Mouse (Mus musculus) erythroid progenitor cell, adult 5-6 weeks (primary cell): ENCODE data around the gene Tgoln1. TPM values are rescaled to one million over a fixed set of nuclear protein-coding genes. Genes with fewer than 3 reads are reported as not detected.

Experiments used
- ATAC-seq: replicated peaks from 2 replicates; pipeline ENCODE4 v1.8.0; 2016; ENCODE audit warnings: moderate number of reproducible peaks, mild to moderate bottlenecking, moderate TSS enrichment, inconsistent platforms; ENCODE audit not compliant: poor library complexity, low FRiP score, severe bottlenecking
- total RNA-seq, 2 experiments: library from RNA; stranded (forward) in 1 of 2; stranded (reverse) in 1 of 2; fragments of 150-400 nt in 1 of 2; fragments of 186-747, 209-891 nt in 1 of 2; gene quantifications; 2 replicates each; pipeline versions ENCODE4 v1.2.3 to v1.2.4; 2015 to 2017; ENCODE audit warnings: low replicate concordance in 2 of 2

Gene Tgoln1
- total RNA-seq, 2 experiments from 2014 or later: 14.7 to 21.9 TPM

- no peak for ATAC-seq
Measured at GRCm38 (mm10) chr6:72562486-72562885, 54.3 kb downstream of the Tgoln1 start.

- no peak for ATAC-seq
Measured at GRCm38 (mm10) chr6:72560801-72561200, 56.0 kb downstream of the Tgoln1 start.

Other genes with a start within 250 kb of the Tgoln1 start
- 85.1 and 98.0 TPM in 2 replicates for gene Vamp5, start 236.5 kb downstream of the Tgoln1 start, total RNA-seq (2015; ENCODE audit: low replicate concordance)
- 23.8 and 24.3 TPM in 2 replicates for gene Vamp5, start 236.5 kb downstream of the Tgoln1 start, total RNA-seq (2017; ENCODE audit: low replicate concordance)
- 234 and 259 TPM in 2 replicates for gene Vamp8, start 226.3 kb downstream of the Tgoln1 start, total RNA-seq (2015; ENCODE audit: low replicate concordance)
- gene Vamp8, start 226.3 kb downstream of the Tgoln1 start, total RNA-seq (2017; ENCODE audit: low replicate concordance): 212 and 229 TPM in 2 replicates
- gene Ggcx, start 202.7 kb downstream of the Tgoln1 start, total RNA-seq (2015; ENCODE audit: low replicate concordance): 1.4 and 7.1 TPM in 2 replicates
- 2.6 and 5.9 TPM in 2 replicates for gene Ggcx, start 202.7 kb downstream of the Tgoln1 start, total RNA-seq (2017; ENCODE audit: low replicate concordance)
- 299 and 345 TPM in 2 replicates for gene Mat2a, start 177.4 kb downstream of the Tgoln1 start, total RNA-seq (2015; ENCODE audit: low replicate concordance)
- gene Mat2a, start 177.4 kb downstream of the Tgoln1 start, total RNA-seq (2017; ENCODE audit: low replicate concordance): 107 TPM in 2 replicates
- gene Sh2d6, start 95.3 kb downstream of the Tgoln1 start, total RNA-seq (2015; ENCODE audit: low replicate concordance): not detected in 2 replicates
- not detected in 2 replicates for gene Sh2d6, start 95.3 kb downstream of the Tgoln1 start, total RNA-seq (2017; ENCODE audit: low replicate concordance)
- gene Capg, start 72.6 kb downstream of the Tgoln1 start, total RNA-seq (2015; ENCODE audit: low replicate concordance): 9.0 and 15.5 TPM in 2 replicates
- gene Capg, start 72.6 kb downstream of the Tgoln1 start, total RNA-seq (2017; ENCODE audit: low replicate concordance): 12.6 and 28.6 TPM in 2 replicates
- 5.0 and 5.9 TPM in 2 replicates for gene Elmod3, start 18.6 kb downstream of the Tgoln1 start, total RNA-seq (2015; ENCODE audit: low replicate concordance)
- 0.13 and 2.5 TPM in 2 replicates for gene Elmod3, start 18.6 kb downstream of the Tgoln1 start, total RNA-seq (2017; ENCODE audit: low replicate concordance)
- gene Retsat, start 18.5 kb downstream of the Tgoln1 start, total RNA-seq (2015; ENCODE audit: low replicate concordance): 3.4 and 13.0 TPM in 2 replicates
- 1.4 and 1.5 TPM in 2 replicates for gene Retsat, start 18.5 kb downstream of the Tgoln1 start, total RNA-seq (2017; ENCODE audit: low replicate concordance)
- gene Tcf7l1, start 172.3 kb upstream of the Tgoln1 start, total RNA-seq (2015; ENCODE audit: low replicate concordance): 5.9 TPM in 1 of 2 replicates, not detected in the other
- gene Tcf7l1, start 172.3 kb upstream of the Tgoln1 start, total RNA-seq (2017; ENCODE audit: low replicate concordance): not detected in 2 replicates